Mouse (Mus musculus) kidney, adult 18-20 months (tissue): ENCODE measurements around the gene Yipf3.

ENCODE experiments used
- DNase-seq: peaks from one replicate; pipeline ENCODE4 v3.0.0; 2021

The Yipf3 gene

DNA sequence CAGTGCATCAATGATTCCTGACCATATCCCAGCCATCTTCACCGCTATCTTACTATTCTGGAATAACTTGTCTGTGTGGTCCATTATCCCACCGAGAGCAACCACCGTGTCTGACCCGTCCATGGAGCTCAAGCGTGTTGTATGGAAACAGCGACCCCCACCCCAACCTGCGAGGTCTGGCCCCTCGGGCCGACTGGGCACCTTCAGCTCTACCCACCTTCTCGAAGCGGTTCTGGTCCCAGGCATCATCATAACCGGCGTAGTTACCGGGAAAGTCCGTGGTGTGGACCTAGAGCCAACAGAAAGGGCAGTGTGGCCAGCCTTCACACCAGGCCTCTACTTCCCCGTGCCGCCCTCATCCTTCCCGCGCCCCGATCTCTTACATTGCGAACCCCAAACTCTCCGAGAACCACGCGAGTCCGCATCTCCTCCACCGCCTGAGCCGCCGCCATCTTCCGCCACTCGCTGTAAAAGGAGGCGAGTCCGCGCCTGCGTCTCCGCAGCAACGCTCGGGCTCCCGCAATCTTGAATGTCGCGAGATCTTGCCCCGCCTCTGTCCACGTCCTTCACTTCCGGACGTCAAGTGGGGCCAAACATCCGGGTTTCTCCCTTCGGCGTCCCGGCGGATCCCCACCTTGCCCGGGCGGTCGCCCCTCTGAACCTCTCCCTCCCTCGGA is at the start of gene Yipf3, which contains the start of gene Polr1c:
Yipf3 (plus strand) TSS at position 569 of the 677 bp plus-strand sequence.
Polr1c (minus strand) TSS at position 543 of the 677 bp plus-strand sequence.
- peak; percentile 95 for DNase-seq

DNA sequence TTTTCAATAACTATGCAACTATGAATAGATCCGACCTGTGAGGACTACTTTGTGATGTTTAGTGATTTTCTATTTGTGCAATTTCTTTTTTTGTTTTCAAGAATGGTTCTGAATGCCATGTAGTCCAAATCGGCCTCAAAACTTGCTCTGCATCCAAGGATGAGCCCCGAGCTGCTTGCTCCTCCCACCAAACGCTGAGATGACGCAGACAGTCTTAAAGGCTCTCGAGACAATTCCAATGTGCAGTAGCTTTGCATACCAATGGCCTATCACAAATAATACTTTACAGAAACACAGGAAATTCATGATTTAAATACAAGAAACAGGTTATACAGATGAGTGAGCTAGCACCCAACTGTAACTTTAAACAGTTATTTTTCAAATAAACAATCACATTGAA is 46.7 kb upstream of the Yipf3 start:
- no peak for DNase-seq

DNA sequence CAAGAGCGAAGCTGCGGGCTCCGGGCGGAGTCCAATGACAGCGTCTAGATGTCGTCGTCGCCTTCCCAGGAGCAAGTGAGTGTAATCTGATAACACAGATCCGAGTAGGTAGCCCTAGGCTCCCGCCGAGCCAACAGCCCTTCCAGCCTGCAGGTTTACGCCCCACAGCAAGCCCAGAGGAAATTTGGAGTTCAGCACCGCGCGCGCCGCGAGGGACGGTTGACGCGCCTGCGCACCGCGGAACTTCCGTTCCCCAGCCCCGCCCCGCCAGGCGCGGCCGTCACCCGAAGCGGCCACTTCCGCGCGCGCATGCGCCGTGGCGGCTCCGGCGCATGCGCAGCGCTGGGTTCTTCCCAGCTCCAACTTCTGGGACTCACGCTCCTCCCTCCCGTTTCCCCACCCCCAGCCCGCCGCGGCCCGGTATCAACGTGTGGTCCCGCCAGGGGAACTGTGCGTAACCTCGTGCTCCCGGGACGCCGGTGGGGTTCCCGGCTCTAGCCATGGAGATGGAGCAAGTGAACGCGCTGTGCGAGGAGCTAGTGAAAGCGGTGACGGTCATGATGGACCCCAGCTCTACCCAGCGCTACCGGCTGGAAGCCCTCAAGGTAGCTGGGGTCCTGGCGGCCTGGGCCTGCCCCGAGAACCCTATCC is 45.3 kb upstream of the Yipf3 start, which contains the start of the genes Polh and Xpo5:
Polh (minus strand) TSS at position 225 of the 651 bp plus-strand sequence.
Xpo5 (plus strand) TSS at position 362 of the 651 bp plus-strand sequence.
- DNase-seq = peak; percentile 93

DNA sequence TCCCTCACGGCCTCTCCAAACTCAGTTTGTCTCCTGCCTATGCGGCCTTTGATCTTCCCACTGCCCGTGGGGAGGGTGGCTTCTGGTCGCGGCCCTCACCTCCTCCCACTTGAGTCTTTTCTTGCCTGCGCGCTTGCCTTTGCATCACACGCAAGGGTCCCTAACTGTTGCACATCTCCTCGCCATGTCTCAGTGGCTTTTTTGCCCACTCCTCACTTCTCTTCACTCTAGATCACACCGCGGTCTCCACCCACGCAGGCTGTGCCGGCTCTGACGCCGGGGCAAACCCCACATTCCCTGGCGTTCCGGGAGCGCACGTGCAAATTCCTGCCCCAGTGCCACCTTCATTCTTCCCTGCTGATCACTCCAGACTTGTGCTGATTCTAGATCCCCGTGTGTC is 44.8 kb upstream of the Yipf3 start:
- no peak for DNase-seq

DNA sequence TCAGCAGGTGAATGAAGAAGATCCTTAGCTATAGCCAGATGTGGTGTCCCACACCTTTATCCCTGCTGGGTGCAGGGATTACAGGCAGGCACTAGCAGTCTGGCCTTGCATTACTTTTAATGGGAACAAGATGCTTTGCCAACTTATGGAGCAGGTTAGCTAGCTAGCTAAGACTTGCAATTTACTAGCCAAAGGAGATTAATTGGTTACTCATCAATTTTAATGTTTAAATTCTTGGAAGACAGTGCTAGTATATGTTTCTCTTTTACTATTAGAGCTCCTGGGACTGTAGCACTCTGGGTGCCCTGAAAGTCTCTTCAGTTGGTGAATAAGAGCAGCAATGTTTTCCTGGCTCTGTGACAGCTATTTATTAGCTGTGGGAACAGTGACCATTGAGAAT is 41.2 kb upstream of the Yipf3 start:
- DNase-seq = no peak

DNA sequence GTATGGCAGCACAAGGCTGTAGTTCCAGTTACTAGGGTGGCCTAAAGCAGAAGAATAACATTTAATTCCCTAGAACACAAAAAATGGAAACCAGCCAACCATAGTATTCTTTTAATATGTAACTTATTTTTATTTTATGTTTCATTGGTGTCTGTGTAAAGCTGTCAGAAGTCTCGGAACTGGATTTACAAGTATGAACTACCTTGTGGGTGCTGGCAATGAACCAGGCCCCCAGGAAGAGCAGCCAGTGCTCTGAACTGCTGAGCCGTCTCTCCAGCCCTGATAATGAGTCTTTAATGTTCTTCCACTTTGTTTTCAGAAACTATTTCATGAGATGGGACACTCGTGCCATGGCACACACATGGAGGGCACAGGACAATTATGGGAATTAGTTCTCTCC is 37.3 kb upstream of the Yipf3 start:
- DNase-seq = peak; percentile 6

DNA sequence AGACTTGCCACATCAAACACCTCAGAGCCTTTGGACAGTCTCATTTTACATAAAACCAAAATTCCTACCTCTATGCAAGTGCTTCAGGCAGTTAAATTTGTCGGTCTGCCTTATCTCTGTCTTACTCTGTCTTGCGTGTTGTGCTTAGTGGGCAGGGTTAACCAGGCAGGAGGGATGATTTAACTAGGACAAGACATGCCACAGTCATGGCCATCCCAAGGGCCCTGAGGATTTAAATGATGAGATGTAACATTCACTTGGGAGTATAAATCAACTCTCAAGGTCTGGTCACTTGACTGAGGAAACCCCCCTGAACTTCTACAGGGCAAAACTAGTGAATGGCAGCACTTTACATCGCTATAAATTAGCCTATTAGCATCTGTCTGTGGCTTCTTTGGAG is 26.3 kb upstream of the Yipf3 start:
- no peak for DNase-seq

DNA sequence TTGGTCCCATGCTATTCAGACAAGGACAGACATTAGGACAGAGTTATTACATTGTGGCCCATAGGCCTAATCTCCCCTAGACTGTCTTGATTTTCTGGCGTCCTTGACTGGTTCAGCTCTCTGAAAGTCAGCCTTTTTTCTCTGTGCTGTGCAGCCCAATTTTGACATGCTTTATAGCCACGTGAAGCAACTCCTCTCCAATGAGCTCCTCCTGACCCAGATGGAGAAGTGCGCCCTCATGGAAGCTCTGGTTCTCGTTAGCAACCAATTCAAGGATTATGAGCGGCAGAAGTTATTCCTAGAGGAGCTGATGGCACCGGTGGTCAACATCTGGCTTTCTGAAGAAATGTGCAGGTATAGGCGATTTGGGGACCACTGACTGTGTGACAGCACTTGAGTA is 20.3 kb upstream of the Yipf3 start:
- DNase-seq = no peak

DNA sequence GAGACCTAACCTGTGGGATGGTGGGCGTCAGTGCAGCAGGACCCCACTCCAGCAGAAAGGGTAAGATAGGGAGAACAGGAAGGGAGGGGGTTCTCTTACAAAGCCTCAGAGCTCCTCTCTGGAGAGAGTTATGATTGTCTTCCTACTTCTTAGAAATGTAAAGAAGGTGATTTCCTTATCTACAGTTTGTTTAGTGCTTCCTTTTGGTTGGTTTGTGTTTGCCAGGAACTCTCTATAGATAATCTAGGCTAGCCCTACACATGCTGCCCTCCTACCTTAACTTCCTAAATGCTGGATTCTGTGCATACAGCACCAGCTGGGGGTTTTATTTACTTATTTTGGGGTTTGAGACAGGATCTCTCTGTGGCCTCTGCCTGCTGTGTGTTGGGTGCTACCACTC is 11.8 kb upstream of the Yipf3 start:
- DNase-seq = no peak

DNA sequence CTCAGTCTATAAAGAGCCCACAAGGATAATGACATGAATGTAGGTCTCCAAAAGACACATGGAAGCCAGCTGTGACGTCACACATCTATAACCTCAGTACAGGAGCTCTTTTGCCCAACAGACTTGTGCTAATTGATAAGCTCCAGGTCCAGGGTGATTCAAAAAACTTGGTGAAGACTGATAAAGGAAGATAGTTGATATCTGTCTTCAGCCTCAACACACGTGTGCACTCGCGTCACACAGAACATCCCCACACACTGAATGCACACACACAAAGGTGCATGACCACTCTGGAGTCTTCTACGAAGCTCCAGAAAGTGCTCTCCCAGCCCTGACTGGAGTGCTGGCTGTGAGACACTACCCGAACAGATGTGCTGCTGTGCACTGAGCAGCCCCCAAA is 10.8 kb upstream of the Yipf3 start:
- no peak for DNase-seq

DNA sequence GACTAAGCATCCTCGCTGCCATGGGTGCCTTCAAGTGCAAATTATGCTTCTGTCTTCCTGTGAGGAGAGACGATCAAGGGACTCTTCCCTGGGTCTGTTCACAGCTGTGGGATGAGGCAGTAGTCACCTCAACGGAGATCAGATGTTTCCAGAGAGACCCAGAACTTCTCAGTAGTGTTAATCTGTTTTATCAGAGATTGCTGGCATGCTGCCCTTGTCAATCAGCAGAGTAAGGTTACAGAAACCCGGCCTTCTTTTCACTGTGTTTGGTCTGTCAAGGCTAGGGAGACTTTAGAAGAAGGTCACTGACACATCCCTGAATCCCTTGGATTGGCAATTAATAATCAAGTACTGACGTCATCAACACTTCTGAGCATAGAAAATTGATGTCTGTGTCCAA is 10.4 kb upstream of the Yipf3 start:
- DNase-seq = no peak

DNA sequence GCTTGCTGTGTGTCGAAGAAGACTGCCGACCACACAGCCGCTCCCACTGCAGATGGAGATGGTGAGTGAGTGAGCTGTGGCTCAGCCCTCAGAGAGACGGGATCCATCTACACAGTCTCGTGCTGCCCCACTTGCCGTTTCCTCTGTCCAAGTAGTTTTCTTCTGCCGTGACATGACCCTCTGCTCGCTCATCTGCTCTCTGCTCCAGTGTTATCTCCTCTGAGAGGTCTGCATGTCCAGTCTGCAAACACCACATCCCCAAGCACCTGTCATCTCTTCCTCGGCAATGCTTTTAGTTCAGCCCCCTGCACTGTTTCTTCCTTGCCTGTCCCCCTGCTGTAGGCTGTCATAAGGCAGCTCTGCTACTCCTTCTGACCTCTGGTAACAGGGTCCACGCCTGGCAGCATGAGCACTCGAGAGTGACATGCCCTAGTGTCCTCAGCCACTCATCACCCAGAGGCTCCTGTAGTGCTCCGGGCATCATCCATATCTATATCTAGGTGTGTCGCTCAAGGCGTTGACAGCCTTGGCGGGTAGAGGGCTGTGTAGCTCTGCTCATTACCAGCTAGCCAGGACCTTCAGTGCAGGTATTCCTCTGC is 8.3 kb upstream of the Yipf3 start:
- DNase-seq = no peak

DNA sequence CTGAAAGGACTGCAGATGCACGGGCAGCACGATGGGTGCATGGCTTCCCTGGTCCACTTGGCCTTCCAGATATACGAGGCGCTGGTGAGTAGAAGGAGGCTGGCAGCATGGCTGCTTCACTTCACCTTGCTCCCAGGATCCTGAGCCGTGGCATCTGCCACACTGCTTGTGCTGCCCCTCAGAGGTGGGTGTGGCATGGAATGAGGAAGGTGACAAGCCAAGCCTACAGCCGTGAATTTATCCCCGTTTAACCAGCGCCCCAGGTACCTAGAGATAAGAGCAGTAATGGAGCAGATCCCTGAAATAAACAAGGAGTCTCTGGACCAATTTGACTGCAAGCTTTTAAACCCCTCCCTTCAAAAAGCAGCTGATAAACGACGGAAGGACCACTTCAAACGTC is 6.4 kb upstream of the Yipf3 start:
- no peak for DNase-seq

DNA sequence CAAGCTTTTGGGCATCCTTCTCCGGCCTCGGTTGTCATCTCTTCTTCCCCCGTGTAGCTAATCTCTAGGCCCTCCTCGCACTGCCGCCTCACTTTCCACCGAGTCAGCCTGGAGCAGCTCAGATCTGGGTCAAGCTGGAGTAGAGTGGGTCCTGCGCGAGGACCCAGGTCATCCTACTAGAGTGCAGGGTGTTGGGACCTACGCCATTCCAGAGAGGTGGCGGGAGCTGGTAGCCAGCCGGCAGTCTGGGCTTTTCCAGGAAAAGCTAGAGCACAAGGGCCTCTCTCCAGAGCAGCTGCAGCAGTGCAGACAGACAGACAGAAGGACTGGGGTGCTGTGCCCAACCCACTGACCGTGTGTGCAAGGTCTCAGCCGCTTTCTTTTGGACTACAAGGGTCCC is 5.6 kb upstream of the Yipf3 start:
- no peak for DNase-seq

DNA sequence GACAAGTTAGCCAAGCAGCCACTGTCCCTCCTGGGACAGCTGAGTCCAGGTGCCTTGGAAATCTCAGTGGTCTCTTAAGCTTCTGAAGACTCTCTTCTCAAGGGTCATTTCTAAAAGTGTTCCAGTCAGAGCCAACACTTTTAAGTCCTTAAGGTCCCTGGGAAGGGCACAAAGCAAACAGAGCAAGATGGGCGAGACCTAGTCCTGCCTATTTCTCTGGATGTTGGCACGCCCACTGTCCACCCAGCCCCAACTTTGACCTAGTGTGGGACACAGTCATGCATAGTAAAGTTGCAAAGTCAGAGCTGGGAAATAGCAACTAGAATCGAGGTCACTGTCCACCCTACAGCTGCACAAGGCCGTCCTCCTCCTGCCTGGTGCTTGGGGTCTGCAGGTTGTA is 4.9 kb upstream of the Yipf3 start:
- DNase-seq = no peak

DNA sequence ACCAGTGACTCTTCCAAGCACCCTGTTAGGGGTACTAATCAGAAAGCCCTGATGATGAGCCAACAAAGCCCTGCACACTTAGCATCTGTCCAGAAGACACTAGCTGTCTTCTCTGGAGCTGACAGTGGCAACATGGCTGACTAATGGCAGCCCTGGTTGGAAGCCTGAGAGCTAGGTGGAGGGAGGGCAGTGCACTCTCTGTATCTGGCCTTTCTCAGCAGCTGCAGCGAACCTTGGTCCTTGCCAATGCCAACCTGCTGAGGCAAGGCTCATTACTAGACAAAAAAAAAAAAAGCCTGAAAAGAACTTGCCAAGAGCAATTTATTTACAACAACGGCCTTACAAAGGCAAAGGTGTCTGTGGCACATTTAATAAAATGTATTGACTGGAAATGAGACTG is 4.3 kb upstream of the Yipf3 start:
- peak; percentile 33 for DNase-seq

DNA sequence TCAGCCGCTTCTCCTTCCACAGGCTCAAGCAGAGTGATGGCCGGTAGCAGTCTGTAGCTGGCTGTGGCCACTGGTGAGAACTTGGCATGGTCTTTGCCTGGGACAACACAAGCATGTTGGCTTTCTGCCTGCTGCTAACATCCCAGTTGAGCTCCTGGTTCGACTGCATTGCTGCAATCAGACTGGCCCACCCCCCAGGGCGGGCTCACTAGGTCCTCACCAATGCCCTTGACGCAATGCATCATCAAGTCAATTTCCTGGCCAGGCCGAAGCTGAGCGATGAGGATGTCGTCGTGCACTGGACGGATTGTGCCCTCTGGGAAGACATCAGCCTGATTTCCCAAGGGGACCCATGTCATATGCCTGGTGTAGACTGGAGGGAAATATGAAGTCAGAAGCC is 3.3 kb upstream of the Yipf3 start:
- DNase-seq = no peak

DNA sequence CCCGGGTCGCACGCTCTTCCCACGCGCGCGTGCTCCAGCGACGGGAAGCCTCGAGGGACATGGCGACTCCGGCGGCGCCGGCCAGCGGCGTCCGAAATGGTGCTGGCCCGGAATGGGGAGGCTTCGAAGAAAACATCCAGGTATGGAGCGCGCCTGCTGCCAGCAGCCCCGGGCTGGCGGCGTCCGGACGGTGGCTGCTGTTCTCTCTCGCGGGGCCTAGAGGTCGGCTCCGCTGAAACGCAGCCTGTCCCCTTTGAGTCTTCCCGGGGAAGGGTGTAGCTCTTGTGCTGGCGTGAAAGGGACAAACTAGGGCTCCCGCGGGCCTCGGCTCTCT is 276 bp downstream of the Yipf3 start:
- DNase-seq = no peak

DNA sequence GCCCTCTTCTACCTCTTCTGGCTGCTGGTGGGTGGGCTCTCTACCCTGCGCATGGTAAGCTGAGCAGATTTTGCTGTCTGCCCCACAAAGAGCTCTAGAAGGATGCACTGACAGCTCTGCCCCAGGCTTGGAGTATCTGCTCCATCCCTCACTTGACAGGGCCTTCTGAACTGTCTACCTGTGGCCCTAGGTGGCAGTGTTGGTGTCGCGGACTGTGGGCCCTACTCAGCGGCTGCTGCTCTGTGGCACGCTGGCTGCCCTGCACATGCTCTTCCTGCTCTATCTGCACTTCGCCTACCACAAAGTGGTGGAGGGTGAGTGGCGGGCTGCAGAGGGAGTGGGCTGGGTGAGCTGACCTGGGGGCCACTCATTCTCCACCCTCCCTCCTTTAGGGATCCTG is 3.3 kb downstream of the Yipf3 start:
- no peak for DNase-seq

DNA sequence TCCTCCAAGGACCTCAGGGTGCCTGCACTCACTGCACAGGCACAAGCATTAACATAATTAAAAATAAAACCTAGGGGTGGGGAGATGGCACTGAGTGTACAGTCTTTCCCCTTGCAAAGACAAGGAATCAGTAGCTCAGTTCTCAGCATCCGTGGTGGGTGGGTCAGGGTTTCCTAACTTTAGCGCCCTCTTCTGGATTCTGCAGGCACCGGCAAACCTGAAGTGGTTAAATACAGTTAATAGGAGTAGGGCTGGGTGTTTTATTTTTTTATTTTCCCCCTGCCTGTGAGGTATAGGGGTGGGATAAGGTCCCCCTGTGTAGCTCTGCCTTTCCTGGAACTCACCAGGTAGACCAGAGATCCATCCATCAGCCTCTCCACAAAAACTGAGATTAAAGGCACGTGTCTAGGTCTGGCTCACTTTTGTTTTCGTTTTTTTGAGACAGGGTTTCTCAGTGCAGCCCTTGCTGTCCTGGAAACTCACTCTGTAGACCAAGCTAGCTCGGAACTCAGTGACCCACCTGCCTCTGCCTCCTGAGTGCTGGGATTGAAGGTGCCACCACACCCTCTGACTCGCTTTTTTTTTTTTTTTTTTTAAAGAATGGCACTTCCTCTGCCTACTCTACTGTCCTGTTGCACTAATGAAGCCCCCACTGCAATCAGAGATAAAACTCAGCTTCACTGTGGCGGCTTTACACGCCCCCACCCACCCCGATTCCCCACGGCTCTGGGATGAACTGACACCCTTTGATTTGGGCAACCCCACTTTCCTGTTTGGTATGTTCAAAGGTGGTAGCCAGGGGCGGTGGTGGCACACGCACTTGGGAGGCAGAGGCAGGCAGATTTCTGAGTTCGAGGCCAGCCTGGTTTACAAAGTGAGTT is 4.9 kb downstream of the Yipf3 start:
- DNase-seq = peak; percentile 32

DNA sequence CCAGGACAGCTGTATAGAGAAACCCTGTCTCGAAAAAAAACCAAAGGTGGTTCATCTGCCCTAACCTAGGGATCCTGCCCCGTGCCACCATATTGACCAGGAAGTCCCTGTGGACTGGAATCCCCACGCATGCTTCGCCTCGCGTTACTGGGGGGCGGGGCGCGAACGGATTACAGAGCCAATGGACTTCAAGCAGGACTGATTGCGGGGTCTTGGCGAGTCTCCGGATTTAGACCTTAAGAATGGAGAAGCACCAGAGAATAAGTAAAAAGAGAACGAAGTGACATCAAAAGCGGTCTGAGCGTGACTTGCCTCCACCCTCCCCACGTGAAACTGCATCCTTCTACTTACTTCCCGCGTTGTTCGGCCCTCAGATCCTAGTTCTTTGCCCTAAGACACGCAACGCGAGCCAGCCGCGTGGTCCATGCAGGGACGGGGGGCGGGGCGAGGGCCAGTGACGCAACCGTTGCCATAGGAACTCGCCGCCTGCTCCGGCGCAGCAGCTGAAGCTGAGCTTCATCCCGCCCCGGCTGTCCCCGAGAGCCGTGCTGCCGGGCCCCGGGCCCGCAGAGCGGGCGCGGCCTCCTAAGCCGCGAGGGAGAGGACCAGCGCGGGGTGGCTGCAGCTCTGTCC is 5.7 kb downstream of the Yipf3 start, which contains the start of gene Lrrc73:
Lrrc73 (plus strand) TSS at position 80 of the 633 bp plus-strand sequence.
- DNase-seq = peak; percentile 92

DNA sequence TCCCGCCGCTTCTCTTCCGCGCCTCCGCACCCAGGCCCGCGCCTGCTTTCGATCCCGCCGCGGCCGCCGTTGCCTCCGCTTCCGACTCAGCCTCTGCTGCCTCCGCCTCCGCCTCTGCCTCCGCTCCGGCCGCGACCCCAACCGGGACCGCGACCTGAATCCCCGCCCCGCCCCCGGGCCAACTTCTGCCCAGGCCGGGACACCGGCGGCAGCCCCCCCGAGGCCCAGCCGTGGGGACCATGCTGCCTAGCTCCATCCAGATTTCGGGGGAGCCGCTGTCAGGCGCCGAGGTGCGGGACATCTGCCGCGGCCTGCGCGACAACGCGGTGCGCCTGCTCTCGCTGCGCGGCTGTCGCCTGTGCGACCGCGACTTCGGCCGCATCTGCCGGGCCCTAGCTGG is 6.2 kb downstream of the Yipf3 start:
- peak; percentile 20 for DNase-seq

DNA sequence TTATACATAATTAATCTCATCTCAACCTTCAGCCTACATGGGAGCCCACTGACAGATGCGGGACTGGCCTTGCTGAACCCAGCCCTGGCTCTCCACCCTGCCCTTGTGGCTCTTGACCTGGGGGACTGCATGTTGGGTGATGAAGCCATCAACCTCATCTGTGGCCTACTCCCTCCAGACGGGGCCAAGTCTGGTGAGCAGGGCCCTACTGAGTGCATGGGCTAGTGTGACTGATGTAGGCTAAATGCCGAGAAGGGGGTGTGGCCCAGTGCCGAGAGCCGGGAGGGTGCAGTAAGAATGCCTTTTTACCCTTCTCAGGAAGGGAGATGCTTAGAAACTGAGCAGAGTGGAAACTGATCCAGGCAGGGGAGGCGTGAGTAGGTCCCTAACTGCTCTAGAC is 7.3 kb downstream of the Yipf3 start:
- DNase-seq = no peak
